Mouse (Mus musculus) limb, embryonic 13.5 days (tissue): ENCODE results near the gene Ly6g5c. TPM values are rescaled to one million over a fixed set of nuclear protein-coding genes. Genes with fewer than 3 reads are reported as not detected.

Source experiments
- ATAC-seq: fragments of 200-750 bp; cut with Nextera tagmentation; 2 replicates; pipeline ENCODE4 v1.8.0; 2017; ENCODE audit warnings: low read depth, moderate number of reproducible peaks, moderate TSS enrichment; ENCODE audit not compliant: low FRiP score
- H3K27ac ChIP-seq: fragments of 300-500 bp; sonication (generic); 2 replicates; pipeline ENCODE4 v1.5.1; 2015; ENCODE audit warnings: inconsistent platforms, mild to moderate bottlenecking, moderate library complexity
- H3K27me3 ChIP-seq: fragments of 300-500 bp; sonication (generic); 2 replicates; pipeline ENCODE4 v1.6.1; 2015; ENCODE audit warnings: mild to moderate bottlenecking, inconsistent platforms
- H3K36me3 ChIP-seq: fragments of 300-500 bp; sonication (generic); 2 replicates; pipeline ENCODE4 v1.6.1; 2015; ENCODE audit warnings: inconsistent platforms, mild to moderate bottlenecking, moderate library complexity
- H3K4me1 ChIP-seq: fragments of 300-500 bp; sonication (generic); 2 replicates; pipeline ENCODE4 v1.6.1; 2015; ENCODE audit warnings: inconsistent platforms
- H3K4me2 ChIP-seq: fragments of 300-500 bp; sonication (generic); replicated peaks from 2 replicates; pipeline ENCODE4 v1.6.1; 2015; ENCODE audit warnings: inconsistent platforms, mild to moderate bottlenecking, moderate library complexity
- H3K4me3 ChIP-seq: fragments of 300-500 bp; sonication (generic); 2 replicates; pipeline ENCODE4 v1.5.1; 2015; ENCODE audit warnings: moderate library complexity, mild to moderate bottlenecking, inconsistent platforms
- H3K9ac ChIP-seq: fragments of 300-500 bp; sonication (generic); 2 replicates; pipeline ENCODE4 v1.6.1; 2015; ENCODE audit warnings: mild to moderate bottlenecking, inconsistent platforms
- H3K9me3 ChIP-seq: fragments of 300-500 bp; sonication (generic); 2 replicates; pipeline ENCODE4 v1.6.1; 2016; ENCODE audit warnings: inconsistent platforms
- WGBS: fragments of 180-500 bp; shearing (Covaris S2); methylation state at CpG from one replicate; pipeline ENCODE4 v1.1.7; 2015; 5-methylcytosine and 5-hydroxymethylcytosine counted together
- polyA plus RNA-seq: library from polyadenylated mRNA; unstranded; fragments of >200 nt; fragmentation: Nextera tagmentation; extraction: Ambion mirVana; gene quantifications from 2 replicates; pipeline ENCODE4 v1.2.1, GENCODE M21; 2015

Gene Ly6g5c
- polyA plus RNA-seq, 1 experiment from 2014 or later: not detected

DNA sequence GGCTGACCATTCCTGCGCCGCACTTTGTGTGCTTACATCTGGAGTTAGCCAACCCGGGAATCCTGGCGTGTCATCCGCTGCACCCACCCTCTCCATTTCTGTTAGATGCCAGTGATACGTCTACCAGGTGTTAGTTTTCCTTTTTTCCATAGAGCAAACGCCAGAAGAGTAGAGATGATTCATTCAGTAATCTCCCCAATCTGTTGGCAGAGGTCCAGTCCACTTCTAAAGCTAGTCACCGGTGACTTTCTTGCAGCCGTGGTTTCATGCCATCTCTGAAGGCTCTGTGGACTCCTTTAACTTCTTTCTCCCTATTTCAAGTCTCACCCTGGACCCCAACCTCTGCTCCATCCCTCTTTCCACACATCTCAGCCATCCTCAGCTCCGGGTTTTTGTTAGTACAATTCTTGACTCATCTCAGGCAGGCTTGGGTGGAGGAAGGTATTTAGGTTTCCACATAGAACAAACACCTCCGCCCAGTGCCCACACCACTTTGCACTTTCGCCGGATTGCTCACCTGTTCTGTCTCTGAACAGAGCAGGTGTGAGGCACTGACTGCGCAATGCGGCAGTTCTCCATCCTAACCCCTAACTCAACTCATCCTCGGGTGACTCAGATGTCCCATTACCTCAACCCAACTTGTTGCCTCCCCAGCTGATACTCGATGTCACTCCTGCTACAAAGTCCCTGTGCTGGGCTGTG is 39.7 kb upstream of the Ly6g5c start:
- no peak overlapping the region for H3K4me3 ChIP-seq
- H3K9me3 ChIP-seq: no peaks in the 10 kb centered on the region
- ATAC-seq: no peak
- peaks cover 59% of the 10 kb centered on the region for H3K27me3 ChIP-seq
- H3K4me2 ChIP-seq: no peak overlapping the region
- no peak overlapping the region for H3K27ac ChIP-seq
- H3K36me3 ChIP-seq: peaks cover 4% of the 10 kb centered on the region
- H3K4me1 ChIP-seq: peaks cover 18% of the 10 kb centered on the region
- no peak overlapping the region for H3K9ac ChIP-seq
- WGBS: 82% methylated on average over 17 of the region's 17 CpGs

DNA sequence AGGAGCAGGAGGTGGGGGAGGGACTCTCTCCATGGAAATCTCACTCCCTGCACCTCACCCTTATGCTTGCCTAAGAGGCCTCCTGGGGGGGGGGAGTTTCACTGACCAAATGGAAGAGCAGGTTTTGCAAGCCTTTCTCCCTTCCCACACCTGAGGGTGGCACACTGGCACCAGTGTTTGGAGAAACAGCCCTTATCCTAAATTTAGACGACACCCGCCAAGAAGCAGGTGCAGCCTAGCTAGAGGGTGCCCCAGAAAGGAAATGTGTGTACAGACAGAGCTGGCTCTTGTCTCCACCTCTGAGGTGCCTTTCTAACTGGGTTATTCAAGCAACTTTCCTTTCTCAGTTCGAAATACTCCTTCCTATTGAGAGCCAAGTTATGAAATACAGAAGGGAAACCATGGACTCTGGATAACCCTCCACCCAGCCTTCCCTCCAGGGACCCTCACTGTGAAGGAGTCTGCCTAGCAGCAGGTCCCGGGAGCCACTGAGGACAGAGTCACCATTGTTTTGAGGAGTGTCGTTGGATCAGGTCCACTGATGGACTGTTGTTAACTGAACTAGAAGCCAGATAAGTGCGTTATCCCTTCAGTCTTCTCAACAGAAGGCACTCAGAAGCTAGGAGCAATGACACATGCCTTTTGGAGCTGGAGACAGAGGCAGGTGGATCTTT is 37.4 kb upstream of the Ly6g5c start:
- H3K4me2 ChIP-seq: no peak overlapping the region
- H3K4me3 ChIP-seq: no peak overlapping the region
- H3K4me1 ChIP-seq: peaks cover 9% of the 10 kb centered on the region
- no peak overlapping the region for H3K9ac ChIP-seq
- H3K9me3 ChIP-seq: no peaks in the 10 kb centered on the region; the same call in 1 of the 2 replicates
- WGBS: 55% methylated on average over 6 of the region's 6 CpGs
- H3K27ac ChIP-seq: no peak overlapping the region
- peaks cover 36% of the 10 kb centered on the region for H3K27me3 ChIP-seq
- no peaks in the 10 kb centered on the region for H3K36me3 ChIP-seq
- ATAC-seq: no peak

DNA sequence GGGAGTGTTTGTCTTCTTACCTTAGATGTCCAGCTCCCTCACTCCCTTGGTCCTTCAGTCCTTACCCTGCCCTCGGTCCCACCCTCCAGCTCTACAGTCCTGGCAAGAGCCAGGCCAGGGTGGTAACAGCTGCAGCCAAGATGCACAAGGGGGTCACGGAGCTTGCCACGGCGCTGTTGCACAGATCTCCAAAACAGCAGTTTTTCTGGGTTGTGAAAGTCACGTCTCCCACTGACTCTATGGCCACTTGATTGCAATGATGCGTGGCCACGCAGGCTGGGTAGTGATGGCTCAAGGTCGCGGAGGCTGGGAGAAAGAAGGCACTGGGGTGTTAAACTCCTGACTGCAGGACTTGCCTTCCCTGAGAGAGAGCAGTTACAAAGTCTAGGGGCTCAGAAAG is 36.6 kb upstream of the Ly6g5c start:
- Histone ChIP-seq H3K4me2 (no peak overlapping the region), H3K9me3 (no peaks in the 10 kb centered on the region; the same call in 1 of the 2 replicates), H3K27ac (no peak overlapping the region), H3K27me3 (peaks cover 28% of the 10 kb centered on the region), H3K4me3 (no peak overlapping the region), H3K36me3 (no peaks in the 10 kb centered on the region), H3K9ac (no peak overlapping the region), H3K4me1 (peaks cover 11% of the 10 kb centered on the region)
- WGBS: 77% methylated on average over 9 of the region's 9 CpGs
- no peak for ATAC-seq

DNA sequence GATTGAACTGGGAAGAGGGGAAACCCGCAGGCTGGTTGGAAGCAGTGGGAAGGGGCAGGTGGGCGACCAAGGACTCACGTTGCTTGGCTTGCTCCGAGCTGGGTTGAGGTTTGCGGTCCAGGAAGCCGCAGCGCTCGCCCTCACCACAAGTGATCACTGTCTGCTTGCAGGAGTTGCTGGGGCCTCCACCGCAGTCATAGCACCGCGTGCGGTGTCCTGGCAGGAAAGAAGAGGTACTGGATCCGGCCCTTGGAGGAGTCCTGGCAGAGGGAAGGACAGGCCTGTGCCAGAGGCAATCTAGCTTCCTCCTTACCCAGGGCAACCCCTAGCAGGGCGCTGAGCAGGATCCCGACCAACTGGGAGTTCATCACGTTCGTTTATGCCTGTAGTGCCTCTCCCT is 34.0 kb upstream of the Ly6g5c start:
- ATAC-seq: no peak
- peaks cover 13% of the 10 kb centered on the region; the same call in 1 of the 2 replicates for H3K27me3 ChIP-seq
- H3K4me3 ChIP-seq: no peak overlapping the region
- H3K9me3 ChIP-seq: no peaks in the 10 kb centered on the region; the same call in 1 of the 2 replicates
- 30% methylated on average over 17 of the region's 17 CpGs for WGBS
- no peaks in the 10 kb centered on the region for H3K36me3 ChIP-seq
- H3K4me1 ChIP-seq: peaks cover 26% of the 10 kb centered on the region
- H3K4me2 ChIP-seq: 0 out of 2 replicates have a peak overlapping the region, but pooled peaks have one; percentile 16
- H3K27ac ChIP-seq: no peak overlapping the region
- peak overlapping the region; percentile 45; the same call in 1 of the 2 replicates for H3K9ac ChIP-seq

DNA sequence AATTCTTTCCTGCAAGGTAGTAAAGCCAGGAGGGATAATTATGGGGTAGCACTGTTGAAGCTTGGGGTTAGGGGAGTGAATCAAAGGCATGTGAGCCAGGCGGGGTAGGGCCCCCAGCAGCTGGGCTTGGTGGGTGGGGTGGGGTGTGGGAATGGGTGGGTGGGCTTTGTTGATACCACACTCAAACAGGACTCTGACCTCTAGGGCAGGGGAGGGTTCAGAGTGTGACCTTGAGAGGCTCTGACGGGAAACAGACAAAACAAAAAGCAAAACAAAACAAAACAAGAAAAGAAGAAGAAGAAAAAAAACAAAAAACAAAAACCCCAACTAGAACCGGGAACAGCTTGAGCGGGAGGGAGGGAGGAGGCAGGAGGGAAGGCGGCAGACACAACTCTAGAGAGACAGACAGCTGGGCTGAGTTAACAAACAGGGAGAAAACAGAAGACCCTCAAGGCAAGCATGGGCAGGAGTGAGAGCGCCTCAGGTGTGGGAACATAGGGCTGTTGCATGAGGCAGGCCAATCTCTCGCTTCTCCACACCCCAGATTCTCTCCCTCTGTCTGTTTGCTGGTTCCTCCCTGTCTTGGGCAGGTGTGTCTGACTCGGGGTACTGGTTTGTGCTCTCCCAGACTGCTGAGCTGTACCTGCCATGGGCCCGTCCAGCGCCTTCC is 31.4 kb upstream of the Ly6g5c start, which contains the start of gene Ly6g6e:
Ly6g6e (plus strand) TSS at position 396 of the 670 bp plus-strand sequence.
- H3K27me3 ChIP-seq: peaks cover 11% of the 10 kb centered on the region; the same call in 1 of the 2 replicates
- H3K4me2 ChIP-seq: peak within 1 kb of the TSS; percentile 41
- no peak within 1 kb of the TSS for H3K4me3 ChIP-seq
- peak within 1 kb of the TSS; percentile 43; the same call in 1 of the 2 replicates for H3K9ac ChIP-seq
- 19% methylated on average over 10 of the region's 10 CpGs for WGBS
- no peaks in the 10 kb centered on the region; the same call in 1 of the 2 replicates for H3K9me3 ChIP-seq
- H3K36me3 ChIP-seq: no peaks in the 10 kb centered on the region
- no peak within 1 kb of the TSS for H3K27ac ChIP-seq
- H3K4me1 ChIP-seq: peaks cover 26% of the 10 kb centered on the region
- no peak for ATAC-seq

DNA sequence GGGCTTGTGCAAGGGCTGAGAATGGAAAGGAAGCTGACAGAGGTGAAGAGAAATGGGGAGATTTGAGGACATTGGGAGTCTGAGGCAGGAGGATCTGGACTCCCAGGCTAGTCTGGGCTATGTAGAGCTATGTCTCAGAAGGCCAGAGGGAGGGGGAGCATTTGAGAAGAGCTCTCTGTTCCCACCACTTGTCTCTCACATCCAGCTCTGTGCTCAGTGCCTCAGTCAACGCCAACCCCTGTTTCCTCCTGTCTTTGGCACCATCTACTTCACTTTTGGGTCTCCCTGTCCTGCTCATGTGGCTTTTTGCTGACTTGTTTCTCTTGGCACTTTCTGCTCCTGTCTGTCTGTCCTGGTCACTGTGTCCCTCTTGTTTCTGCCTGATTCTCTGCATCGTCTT is 30.8 kb upstream of the Ly6g5c start:
- WGBS: 29% methylated on average over 2 of the region's 2 CpGs
- no peak overlapping the region for H3K4me3 ChIP-seq

DNA sequence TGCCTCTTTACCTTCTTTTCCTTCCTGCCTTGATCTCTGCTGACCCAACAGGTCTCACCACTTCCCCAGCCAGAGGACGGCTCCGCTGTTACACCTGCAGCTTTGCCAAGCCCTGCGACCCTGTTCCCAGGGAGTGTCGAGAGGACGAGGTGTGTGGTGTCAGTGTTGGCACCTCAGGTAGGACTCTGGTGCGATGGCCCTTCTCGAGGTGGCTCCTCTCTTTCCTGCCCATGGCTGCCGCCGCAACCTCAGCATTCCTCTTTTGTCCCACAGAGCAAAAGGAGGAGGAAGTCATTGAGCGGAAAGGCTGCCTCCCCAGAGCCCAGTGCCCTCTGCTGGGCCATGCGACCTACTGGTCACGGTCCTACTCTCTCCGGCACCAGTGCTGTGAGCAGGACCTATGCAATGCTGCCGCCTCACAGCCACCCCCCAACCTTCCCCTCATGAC is 30.3 kb upstream of the Ly6g5c start, which contains the start of gene Ly6g6d:
Ly6g6d (minus strand) TSS at position 280 of the 448 bp plus-strand sequence.
- Histone ChIP-seq H3K27me3 (peaks cover 11% of the 10 kb centered on the region; the same call in 1 of the 2 replicates), H3K4me1 (peaks cover 26% of the 10 kb centered on the region), H3K4me2 (peak within 1 kb of the TSS; percentile 41), H3K27ac (no peak within 1 kb of the TSS), H3K36me3 (no peaks in the 10 kb centered on the region), H3K4me3 (no peak within 1 kb of the TSS), H3K9ac (peak within 1 kb of the TSS; percentile 43; the same call in 1 of the 2 replicates), H3K9me3 (no peaks in the 10 kb centered on the region; the same call in 1 of the 2 replicates)
- no peak for ATAC-seq
- WGBS: 15% methylated on average over 14 of the region's 14 CpGs

More for the DNA sequence above, 30.8 kb upstream of the Ly6g5c start:
- Histone ChIP-seq H3K27ac (no peak overlapping the region), H3K27me3 (peaks cover 11% of the 10 kb centered on the region; the same call in 1 of the 2 replicates), H3K4me2 (peak overlapping the region; percentile 41), H3K4me1 (peaks cover 26% of the 10 kb centered on the region), H3K9me3 (no peaks in the 10 kb centered on the region; the same call in 1 of the 2 replicates), H3K36me3 (no peaks in the 10 kb centered on the region), H3K9ac (no peak overlapping the region)
- ATAC-seq: no peak

DNA sequence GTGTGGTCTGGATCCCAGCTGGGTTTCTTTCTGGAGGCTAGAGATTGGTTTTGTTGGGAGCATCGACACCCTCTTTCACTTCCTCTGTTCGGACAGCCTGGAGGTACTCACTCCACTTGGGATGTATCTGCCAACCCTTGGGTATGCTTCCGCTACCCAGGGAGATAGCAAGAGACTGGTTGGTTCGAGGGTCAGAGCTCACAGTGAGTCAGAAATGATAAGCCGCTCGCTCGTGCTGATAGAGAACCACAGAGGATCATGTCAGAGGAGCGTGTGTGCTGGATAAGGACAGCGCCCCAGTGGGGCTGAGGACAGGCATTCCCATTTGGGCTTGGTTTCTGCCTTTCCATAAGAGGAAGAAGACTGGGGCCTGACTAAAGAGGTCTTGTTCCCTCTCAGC is 28.3 kb upstream of the Ly6g5c start:
- H3K4me1 ChIP-seq: peaks cover 18% of the 10 kb centered on the region
- H3K4me3 ChIP-seq: no peak overlapping the region
- 0 out of 2 replicates have a peak overlapping the region, but pooled peaks have one; percentile 4 for H3K9ac ChIP-seq
- H3K36me3 ChIP-seq: no peaks in the 10 kb centered on the region
- H3K4me2 ChIP-seq: no peak overlapping the region
- peaks cover 11% of the 10 kb centered on the region; the same call in 1 of the 2 replicates for H3K27me3 ChIP-seq
- ATAC-seq: no peak
- H3K27ac ChIP-seq: no peak overlapping the region
- 74% methylated on average over 9 of the region's 9 CpGs for WGBS
- no peaks in the 10 kb centered on the region; the same call in 1 of the 2 replicates for H3K9me3 ChIP-seq

DNA sequence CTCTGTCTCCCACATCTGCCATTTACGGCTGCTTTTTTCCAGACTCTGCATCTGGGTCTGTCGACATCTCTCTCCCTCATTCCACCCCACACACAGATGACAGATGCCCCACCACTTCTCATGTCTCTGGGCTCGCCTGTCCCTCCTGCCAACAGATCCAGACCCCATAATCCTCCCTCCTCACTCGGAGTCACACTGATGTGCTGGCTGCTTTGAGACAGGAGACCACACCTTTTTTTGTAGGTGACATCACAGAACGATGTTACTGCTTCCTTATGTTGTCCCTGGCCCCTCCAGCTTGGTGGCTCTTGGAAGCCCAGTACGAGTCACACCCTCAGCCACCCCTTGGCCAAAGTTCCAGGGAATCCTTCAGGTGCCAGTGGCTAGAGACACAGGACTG is 27.8 kb upstream of the Ly6g5c start:
- WGBS: 39% methylated on average over 6 of the region's 6 CpGs
- no peaks in the 10 kb centered on the region; the same call in 1 of the 2 replicates for H3K9me3 ChIP-seq
- H3K4me1 ChIP-seq: peaks cover 18% of the 10 kb centered on the region
- ATAC-seq: no peak
- no peaks in the 10 kb centered on the region for H3K36me3 ChIP-seq
- H3K27me3 ChIP-seq: peaks cover 11% of the 10 kb centered on the region; the same call in 1 of the 2 replicates
- no peak overlapping the region for H3K27ac ChIP-seq
- no peak overlapping the region for H3K4me2 ChIP-seq
- 0 out of 2 replicates have a peak overlapping the region, but pooled peaks have one; percentile 4 for H3K9ac ChIP-seq
- H3K4me3 ChIP-seq: no peak overlapping the region

DNA sequence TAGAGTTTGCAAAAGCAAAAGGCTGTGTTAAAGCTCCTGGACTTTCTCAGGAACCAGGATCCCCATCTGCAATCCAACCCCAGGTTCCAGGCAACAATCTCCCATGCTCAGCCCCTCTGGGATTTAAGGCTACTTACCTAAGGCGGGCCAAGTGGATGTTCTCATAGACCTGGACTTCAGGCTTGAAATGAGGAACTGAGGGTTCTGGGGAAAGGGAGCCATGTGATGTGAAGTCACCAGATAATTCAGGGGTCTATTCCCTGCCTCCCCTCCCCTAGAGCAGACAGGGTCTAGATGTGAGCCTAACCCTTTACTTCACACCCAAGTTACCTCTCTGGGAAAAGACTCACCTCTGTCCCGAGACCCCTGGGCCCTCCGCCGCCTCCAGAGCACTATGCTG is 27.4 kb upstream of the Ly6g5c start:
- no peaks in the 10 kb centered on the region for H3K36me3 ChIP-seq
- no peak overlapping the region for H3K27ac ChIP-seq
- 87% methylated on average over 4 of the region's 4 CpGs for WGBS
- H3K4me2 ChIP-seq: no peak overlapping the region
- peaks cover 11% of the 10 kb centered on the region; the same call in 1 of the 2 replicates for H3K27me3 ChIP-seq
- H3K4me1 ChIP-seq: peaks cover 18% of the 10 kb centered on the region
- H3K4me3 ChIP-seq: no peak overlapping the region
- H3K9ac ChIP-seq: no peak overlapping the region
- ATAC-seq: no peak
- no peaks in the 10 kb centered on the region; the same call in 1 of the 2 replicates for H3K9me3 ChIP-seq

DNA sequence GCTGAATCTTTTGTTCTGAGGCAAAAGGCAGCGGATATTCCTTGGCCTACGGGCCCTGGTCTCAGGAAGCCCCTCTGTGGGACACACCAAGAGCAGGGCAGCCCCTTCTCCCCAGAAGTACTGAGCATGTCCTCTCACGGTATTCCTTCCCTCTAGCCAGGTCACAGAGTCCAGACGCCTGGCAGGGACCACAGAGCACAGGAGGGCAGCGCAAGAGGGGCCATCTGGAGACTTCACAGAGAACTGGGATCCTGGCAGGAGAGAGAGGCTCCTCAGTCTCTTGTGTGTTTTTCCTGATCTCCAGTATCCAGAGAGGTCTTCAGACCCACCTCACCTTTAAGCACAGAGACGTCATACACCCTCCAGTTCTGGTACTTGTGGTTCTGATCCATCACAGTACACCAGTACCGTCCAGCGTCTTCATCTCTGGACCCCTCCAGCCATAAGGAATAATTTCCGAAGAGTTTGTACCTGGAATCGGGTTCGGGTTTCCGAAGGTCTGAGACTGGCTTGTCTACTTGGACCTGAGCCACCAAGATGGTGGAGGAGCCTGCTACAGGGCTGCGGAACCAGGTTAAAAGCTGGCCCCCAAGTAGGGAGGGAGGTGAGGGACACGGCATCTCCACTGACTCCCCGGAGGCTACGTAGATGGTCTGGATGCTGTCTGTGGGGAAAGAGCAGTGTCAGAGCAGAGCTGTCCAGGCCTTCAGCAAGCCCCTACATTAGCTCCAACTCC is 25.1 kb upstream of the Ly6g5c start:
- H3K9ac ChIP-seq: no peak overlapping the region
- H3K36me3 ChIP-seq: no peaks in the 10 kb centered on the region
- no peaks in the 10 kb centered on the region for H3K9me3 ChIP-seq
- ATAC-seq: no peak
- 80% methylated on average over 16 of the region's 16 CpGs for WGBS
- H3K4me2 ChIP-seq: no peak overlapping the region
- H3K4me1 ChIP-seq: 0 out of 2 replicates have a peak, but pooled peaks cover 1% of the 10 kb centered on the region
- H3K27me3 ChIP-seq: 0 out of 2 replicates have a peak, but pooled peaks cover 5% of the 10 kb centered on the region
- no peak overlapping the region for H3K4me3 ChIP-seq
- H3K27ac ChIP-seq: no peak overlapping the region
